Mouse (Mus musculus): ENCODE measurements around the gene Magt1. TPM values are rescaled to one million over a fixed set of nuclear protein-coding genes. Genes with fewer than 3 reads are reported as not detected.
"Not testable (repeated sequence)": the region's sequence is repeated elsewhere in the genome, so short reads cannot be mapped to it uniquely, and the experiment has no call there.

Gene Magt1
- total RNA-seq, 2 experiments from 2014 or later, result 28.6 to 31.1 TPM

DNA sequence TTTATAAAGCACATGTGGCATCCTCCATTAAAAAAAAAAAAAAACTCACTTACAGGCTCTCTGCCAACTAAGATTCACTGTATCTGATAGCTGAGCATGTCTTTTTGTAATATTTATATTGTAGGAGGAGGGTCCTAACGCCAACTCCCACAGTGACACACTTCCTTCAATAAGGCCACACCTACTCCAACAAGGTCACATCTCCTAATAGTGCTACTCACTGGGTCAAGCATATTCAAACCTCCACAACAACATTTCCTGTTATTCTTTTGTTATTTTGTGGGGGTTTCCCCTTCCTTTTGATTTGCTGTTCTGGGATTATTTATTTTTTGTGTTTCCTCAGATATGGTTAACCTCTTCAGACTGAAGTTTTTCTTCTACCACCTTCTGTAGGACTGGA is 65.3 kb downstream of the Magt1 start:
- DNase-seq, result no peak

DNA sequence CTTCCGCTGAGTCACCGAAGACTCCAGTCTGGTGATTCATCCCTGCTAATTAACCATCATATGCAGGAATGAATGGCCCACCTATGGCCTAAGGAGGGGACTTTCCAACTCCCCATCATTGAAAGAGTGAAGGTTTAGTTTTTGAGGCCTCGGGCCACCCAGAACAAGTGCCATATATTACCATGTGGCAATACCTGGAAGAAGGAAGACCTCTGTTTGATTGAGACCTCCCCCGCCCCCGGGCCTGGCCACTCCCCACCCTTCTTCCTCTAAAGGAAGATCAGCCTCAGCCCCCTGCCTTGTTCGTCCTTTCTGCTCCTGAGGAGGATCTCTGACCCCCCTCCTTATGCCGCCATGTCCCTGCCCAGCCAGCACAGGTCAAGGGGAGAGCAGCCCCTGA is 72.5 kb downstream of the Magt1 start:
- DNase-seq, result no peak

DNA sequence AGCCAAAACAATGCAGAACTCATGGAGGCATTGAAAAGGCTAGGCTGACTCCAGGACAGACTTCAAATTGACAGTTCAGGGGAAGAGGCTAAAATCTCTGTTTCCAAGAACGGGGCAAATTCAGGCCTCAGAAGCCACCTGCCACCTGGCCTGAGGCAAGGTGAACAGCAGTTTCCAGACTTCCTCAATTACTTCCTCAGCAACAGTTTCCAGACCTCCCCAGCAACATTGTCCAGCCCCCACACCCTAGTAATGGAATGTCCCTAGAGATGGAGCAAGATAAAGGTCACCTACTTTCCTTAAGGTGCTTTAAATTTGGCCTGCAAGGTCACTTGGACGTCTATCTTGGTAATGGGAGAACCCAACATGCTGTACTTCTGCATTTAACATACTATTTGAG is 74.0 kb downstream of the Magt1 start:
- no peak for DNase-seq

DNA sequence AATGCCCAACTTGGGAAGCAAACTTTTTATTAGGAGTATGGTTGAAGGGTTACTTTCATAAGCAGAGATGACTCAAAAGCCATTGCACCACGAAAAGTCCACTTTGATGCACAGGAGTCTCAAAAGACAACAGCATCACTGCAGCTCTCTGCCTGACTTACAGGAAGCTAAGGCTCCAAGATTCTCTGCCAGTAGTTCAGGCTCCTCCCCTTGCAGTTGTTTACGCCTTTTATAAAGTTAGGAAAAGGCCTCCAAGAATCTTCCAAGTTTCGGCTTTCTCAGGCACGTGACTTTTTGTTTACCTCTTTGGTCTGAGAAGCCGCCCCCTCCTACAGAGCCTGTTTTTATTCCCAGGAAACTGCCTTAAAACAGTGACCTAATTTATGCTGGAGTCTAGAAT is 77.4 kb downstream of the Magt1 start:
- no peak for DNase-seq

DNA sequence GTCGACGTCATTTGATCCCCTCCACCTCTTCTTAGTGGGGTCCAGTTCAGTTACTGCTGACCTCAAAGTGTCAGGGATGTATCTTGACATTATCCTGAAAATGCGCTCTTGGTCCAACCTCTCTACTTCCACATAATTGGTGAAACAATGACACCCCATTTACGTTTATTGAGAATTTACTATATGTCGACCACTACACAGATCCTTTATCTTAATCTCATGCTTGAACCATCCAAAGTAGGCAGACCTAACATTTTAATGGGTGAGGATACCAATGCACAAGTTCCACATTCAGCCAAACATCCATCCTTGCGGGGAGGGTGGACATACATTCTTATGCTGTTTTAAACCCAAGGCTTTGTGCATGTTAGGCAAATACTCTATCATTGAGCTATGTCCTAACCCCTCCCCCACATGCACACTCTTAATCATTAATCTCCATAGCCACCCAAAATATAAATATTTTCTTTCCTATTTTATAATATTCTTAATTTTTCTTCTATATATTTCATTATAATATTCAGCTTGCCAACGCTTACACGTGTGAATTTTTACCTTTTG is 82.1 kb downstream of the Magt1 start:
- no peak for DNase-seq

DNA sequence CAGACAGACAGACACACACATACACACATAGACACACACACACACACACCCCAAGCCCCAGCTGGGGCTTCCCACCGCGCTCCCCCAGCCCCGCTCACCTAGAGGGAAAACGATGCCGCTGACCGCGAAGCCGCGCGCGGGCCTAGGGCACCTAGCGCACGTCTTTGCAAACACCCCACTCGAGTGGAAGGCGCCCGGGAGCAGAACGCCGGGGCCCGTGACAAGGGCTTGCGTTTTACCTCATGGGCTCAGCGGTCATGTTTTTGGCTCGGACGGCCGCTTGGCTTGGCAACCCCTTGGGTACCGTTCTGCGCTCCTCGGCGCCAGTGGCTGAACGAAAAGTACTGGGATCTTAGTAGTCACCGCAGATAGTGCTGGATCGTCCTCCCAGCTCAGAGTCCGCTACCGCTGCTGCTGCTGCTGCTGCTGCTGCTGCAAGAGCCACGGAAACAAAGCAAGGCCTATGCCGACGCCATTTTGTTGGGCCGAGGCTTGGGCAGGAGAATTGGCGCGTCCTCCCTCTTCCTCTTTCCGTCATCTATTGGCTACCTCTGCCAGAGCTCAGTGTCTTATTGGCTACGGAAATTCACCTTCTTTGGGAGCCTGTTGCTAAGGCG is 82.7 kb downstream of the Magt1 start, which contains the start of gene Atrx:
Gene Atrx (minus strand): TSS at position 543 of the 617 bp plus-strand sequence.
- DNase-seq, result peak; percentile 50

DNA sequence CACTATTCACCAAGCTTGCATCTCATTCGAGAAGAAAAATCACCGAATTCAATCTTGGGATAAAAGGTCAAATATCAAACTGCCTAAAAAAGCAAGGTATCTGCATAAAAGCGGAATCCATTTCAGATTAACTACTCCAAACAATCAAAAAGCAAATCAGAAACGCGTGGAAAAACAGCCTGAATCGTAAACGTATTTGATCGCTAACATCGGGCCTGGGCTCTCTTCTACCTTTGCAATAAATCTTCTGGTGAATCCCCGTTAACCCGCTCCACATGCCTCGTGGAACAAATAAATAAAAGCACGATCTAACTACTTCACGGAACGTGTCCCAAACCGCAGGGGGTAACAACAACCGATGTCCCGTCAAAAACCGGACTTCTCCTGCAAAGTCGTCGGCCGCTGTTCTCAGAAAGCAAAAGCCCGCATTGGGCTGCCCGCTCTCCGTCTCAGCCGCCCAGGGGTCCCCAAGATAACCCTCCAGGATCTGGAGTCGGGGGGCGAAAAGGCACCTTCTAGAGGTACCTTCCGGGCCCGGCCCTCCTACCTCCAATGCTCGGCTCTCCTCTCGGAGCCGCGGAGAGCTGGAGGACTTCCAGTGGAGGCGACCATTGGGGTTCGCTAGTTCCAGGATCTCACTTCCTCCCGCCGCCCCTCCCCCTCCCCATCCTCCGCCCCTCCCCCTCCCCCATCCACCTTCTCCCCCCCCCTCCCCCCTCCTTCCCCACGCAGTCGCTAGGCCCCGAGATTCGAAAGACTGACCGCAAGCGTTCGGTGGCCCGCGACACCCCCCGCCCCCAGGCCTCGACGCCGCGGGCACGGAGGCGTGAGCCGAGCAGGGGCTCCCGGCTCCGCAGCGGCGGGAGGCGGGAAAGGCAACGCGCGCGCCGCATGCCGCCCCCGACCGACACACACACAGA is 83.5 kb downstream of the Magt1 start:
- peak; percentile 46 for DNase-seq

DNA sequence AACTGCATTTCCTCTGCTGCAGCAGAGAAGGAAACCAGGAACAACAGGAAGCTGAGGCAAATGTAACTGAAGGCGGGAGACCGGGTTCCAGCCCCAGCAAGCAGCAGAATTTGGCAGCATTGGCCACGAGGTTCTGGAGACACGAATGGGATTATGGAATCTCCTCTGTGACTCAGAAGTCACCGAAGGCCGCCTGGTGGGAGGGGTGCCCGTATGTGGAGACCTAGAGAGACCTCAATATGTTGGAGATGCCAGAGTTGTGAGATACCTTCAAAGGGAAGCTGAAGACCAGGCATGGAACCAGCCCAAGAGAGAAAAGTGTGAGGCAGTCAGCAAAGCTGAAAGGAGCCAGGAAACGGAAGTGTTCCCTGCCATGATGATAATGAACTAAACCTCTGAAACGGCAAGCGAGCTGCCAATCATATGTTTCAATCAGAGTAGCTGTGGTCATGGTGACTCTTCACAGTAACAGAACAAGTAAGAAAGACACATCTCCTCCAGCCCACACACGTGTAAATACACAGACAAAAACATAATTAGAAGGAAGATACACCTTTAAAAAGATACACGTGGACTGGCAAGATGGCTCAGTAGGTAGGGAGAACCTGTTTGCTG is 85.5 kb downstream of the Magt1 start:
- peak; percentile 4 for DNase-seq

DNA sequence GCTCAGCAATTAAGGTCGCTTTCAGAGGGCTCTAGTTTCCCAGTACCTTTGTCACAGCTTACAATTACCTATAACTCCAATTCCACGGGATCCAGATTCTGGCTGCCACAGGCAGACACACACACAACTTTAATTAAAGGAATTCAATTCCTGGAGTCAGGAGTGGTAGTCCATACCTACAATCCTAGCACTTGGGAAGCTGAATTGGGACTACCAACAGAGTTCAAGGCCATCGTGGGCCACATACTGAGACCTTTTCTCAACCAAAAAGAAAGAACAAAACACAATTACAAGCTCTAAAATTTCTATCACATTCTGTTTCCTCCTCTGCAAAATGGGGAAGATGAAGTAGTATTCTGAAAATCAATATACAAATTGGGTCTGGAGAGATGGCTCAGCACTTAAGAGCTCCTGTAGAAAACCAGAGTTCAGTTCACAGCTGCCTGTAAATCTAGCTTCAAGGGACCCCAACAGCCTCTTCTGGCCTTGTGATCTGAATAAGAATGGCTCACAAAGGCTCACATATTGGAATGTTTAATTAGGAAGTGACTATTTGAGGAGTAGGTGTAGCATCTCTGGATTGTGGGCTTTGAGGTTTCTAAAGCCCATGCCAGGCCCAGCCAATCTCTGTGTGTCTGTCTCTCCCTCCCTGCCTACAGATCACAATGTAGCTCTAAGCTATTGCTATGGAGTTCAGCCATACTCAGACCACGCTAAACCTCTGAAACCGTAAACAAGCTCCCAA is 87.2 kb downstream of the Magt1 start:
- DNase-seq, result no peak

DNA sequence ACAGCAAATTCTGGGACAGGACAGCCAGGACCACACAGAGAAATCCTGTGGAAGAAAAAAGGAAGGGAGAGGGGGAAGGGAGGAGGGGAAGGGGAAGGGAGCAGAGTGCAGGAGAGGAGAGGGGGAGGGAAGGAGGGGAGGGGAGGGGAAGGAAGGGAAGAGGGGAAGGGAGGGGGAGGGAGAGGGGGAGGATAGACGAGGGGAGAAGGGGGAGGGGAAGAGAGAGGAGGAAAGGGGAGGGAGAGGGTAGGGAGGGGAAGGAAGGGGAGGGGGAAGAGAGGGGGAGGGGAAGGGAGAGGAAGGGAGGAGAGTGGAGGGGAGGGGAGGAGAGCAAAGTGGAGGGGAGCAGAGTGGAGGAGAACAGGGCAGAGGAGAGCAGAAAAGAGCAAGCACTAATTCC is 87.8 kb downstream of the Magt1 start:
- no peak for DNase-seq

DNA sequence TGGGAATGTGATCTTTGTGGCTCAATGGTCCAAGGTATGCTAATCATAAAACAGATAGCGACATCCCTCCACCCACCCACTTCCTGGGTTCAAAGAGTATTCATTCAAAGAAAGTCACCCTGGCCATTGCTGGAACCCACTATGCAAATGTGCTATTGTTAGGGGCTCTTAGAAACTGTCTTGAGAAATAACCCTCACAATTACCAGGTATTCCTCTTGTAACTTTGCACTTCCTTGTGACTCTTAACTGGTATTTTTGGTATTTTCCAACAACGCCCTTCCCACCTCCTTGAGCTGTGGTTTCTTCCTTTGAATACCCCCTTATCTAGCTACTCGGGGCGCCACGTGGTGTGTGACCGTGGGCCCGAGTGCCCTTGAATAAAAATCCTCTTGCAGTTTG is 88.7 kb downstream of the Magt1 start:
- DNase-seq, result not testable (repeated sequence)

DNA sequence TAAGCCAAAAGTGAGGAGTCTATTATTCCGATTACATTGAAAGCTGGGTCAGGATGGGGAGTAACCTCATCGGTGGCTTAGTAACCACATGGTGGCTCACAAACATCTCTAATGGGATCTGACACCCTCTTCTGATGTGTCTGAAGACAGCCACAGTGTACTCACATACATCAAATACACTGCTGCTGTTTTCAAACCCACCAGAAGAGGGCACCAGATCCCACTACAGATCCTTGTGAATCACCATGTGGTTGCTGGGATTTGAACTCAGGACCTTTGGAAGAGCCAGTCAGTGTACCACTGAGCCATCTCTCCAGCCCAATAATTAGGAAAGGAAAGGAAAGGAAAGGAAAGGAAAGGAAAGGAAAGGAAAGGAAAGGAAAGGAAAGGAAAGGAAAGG is 90.3 kb downstream of the Magt1 start:
- DNase-seq, result no peak

Other genes with a start within 250 kb of the Magt1 start
- gene Fgf16, start 247.6 kb downstream of the Magt1 start, total RNA-seq (2021), result 1 to 10 TPM; 1.4 to 1.9 TPM
- gene Atrx, start 82.5 kb downstream of the Magt1 start, total RNA-seq (2021), result 10 to 100 TPM; 52.1 to 72.6 TPM
- 100 to 1,000 TPM; 764 to 877 TPM for gene Cox7b, start 3.8 kb upstream of the Magt1 start, total RNA-seq (2021)
- gene Atp7a, start 15.4 kb upstream of the Magt1 start, total RNA-seq (2021), result 10 to 100 TPM; 16.2 to 18.2 TPM
- under 1 TPM; 0.70 to 0.82 TPM for gene Tlr13, start 131.3 kb upstream of the Magt1 start, total RNA-seq (2021)
- 1,000 to 10,000 TPM; 1,018 to 1,356 TPM for gene Pgk1, start 175.2 kb upstream of the Magt1 start, total RNA-seq (2021)
- gene Taf9b, start 209.3 kb upstream of the Magt1 start, total RNA-seq (2021), result 1 to 10 TPM; 8.7 to 9.5 TPM
- 1 to 10 TPM in 1 of 2 experiments, not detected in 1; 1.4 TPM for gene Fnd3c2, start 243.5 kb upstream of the Magt1 start, total RNA-seq (2021)